Mouse (Mus musculus) neural tube, embryonic 11.5 days (tissue): ENCODE data around the gene Cadps. TPM values are rescaled to one million over a fixed set of nuclear protein-coding genes. Genes with fewer than 3 reads are reported as not detected.

ENCODE experiments used
- ATAC-seq: fragments of 200-750 bp; cut with Nextera tagmentation; 2 replicates; pipeline ENCODE4 v1.8.0; 2017; ENCODE audit warnings: moderate number of reproducible peaks, mild to moderate bottlenecking, moderate TSS enrichment, moderate library complexity; ENCODE audit not compliant: insufficient read depth, low FRiP score, low TSS enrichment
- DNase-seq: peaks from one replicate; pipeline ENCODE4 v3.0.0-alpha.2; 2015; ENCODE audit warnings: low spot score
- H3K27ac ChIP-seq: fragments of 300-500 bp; sonication (generic); 2 replicates; pipeline ENCODE4 v1.5.1; 2014; ENCODE audit warnings: low read depth, mild to moderate bottlenecking, low read length
- H3K27me3 ChIP-seq: fragments of 300-500 bp; sonication (generic); 2 replicates; pipeline ENCODE4 v1.6.1; 2014; ENCODE audit warnings: mild to moderate bottlenecking, low read length, mixed read lengths; ENCODE audit not compliant: control insufficient read depth, insufficient read depth
- H3K36me3 ChIP-seq: fragments of 300-500 bp; sonication (generic); 2 replicates; pipeline ENCODE4 v1.6.1; 2014; ENCODE audit warnings: mild to moderate bottlenecking, low read length, moderate library complexity, mixed read lengths; ENCODE audit not compliant: control insufficient read depth, insufficient read depth
- H3K4me1 ChIP-seq: fragments of 300-500 bp; sonication (generic); 2 replicates; pipeline ENCODE4 v1.6.1; 2014; ENCODE audit warnings: low read length, mixed read lengths; ENCODE audit not compliant: control insufficient read depth, insufficient read depth
- H3K4me2 ChIP-seq: fragments of 300-500 bp; sonication (generic); 2 replicates; pipeline ENCODE4 v1.6.1; 2014; ENCODE audit warnings: low read depth, mild to moderate bottlenecking, moderate library complexity
- H3K4me3 ChIP-seq: fragments of 300-500 bp; sonication (generic); 2 replicates; pipeline ENCODE4 v1.5.1; 2014; ENCODE audit warnings: low read depth, low read length
- H3K9ac ChIP-seq: fragments of 300-500 bp; sonication (generic); 2 replicates; pipeline ENCODE4 v1.6.1; 2014; ENCODE audit warnings: mild to moderate bottlenecking, low read length
- H3K9me3 ChIP-seq: fragments of 300-500 bp; sonication (generic); 2 replicates; pipeline ENCODE4 v1.6.1; 2016; ENCODE audit warnings: low read length; ENCODE audit not compliant: control insufficient read depth
- WGBS: fragments of 180-500 bp; shearing (Covaris S2); extraction: QIAGEN DNeasy Blood & Tissue Kit; methylation state at CpG from one replicate; pipeline ENCODE4 v1.1.7; 2014; 5-methylcytosine and 5-hydroxymethylcytosine counted together
- polyA plus RNA-seq: library from polyadenylated mRNA; unstranded; fragments of >200 nt; fragmentation: Nextera tagmentation; extraction: Ambion mirVana; gene quantifications from 2 replicates; pipeline ENCODE4 v1.2.1, GENCODE M21; 2014

Cadps gene
- polyA plus RNA-seq, 1 experiment from 2014 or later: 30.0 TPM

GRCm38 (mm10) chr14:12559574-12560232, 263.2 kb downstream of the Cadps start:
- Histone ChIP-seq H3K27me3 (no peaks in the 10 kb centered on the region), H3K4me1 (no peaks in the 10 kb centered on the region), H3K4me3 (no peak overlapping the region), H3K9ac (no peak overlapping the region), H3K27ac (no peak overlapping the region), H3K36me3 (no peaks in the 10 kb centered on the region), H3K9me3 (no peaks in the 10 kb centered on the region), H3K4me2 (no peak overlapping the region)
- ATAC-seq (peak; percentile 85), DNase-seq (no peak)
- 67% methylated on average over 3 of the region's 3 CpGs for WGBS

DNA sequence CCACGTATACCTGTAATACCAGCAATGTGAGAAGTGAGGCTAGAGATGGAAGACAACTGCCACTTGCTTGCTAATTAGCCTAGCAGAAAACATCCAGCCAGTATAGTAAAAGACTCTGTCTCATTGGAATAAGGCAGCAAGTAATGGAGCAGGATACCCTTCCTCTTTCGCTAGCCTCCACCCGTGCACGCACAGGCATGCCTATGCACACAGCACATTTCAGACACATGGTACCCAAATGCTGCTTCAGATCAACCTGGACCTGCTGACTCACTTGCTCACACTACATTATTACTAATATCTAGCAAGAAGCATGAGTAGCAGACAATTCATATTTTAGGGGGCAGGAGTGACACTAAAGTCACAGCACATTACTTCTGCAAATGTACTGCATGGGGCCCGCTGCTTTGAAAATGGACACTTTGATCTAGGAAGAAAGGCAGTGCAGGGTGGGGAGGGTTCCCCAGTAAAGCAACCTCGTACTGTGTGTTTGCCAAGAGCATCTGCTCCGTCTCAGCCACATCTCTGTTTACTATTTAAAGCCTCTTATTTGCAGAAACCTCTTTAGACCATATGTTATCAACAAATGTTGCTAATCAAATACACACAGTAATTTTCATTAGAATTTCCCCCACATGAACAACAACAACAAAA, 263.8 kb downstream of the Cadps start:
- Histone ChIP-seq H3K9me3 (no peaks in the 10 kb centered on the region), H3K27me3 (no peaks in the 10 kb centered on the region), H3K27ac (0 out of 2 replicates have a peak overlapping the region, but pooled peaks have one; percentile 21), H3K9ac (no peak overlapping the region), H3K36me3 (no peaks in the 10 kb centered on the region), H3K4me1 (no peaks in the 10 kb centered on the region), H3K4me2 (no peak overlapping the region), H3K4me3 (no peak overlapping the region)
- 75% methylated on average over 7 of the region's 7 CpGs for WGBS
- DNase-seq: no peak
- ATAC-seq: no peak

- Histone ChIP-seq H3K4me3 (no peak overlapping the region), H3K4me2 (no peak overlapping the region), H3K9ac (no peak overlapping the region), H3K36me3 (no peaks in the 10 kb centered on the region), H3K4me1 (no peaks in the 10 kb centered on the region), H3K9me3 (no peaks in the 10 kb centered on the region), H3K27ac (no peak overlapping the region), H3K27me3 (no peaks in the 10 kb centered on the region)
- 75% methylated on average over 2 of the region's 2 CpGs for WGBS
- no peak for ATAC-seq
- peak; percentile 6 for DNase-seq
Observed at GRCm38 (mm10) chr14:12554486-12554885, 268.4 kb downstream of the Cadps start.

DNA sequence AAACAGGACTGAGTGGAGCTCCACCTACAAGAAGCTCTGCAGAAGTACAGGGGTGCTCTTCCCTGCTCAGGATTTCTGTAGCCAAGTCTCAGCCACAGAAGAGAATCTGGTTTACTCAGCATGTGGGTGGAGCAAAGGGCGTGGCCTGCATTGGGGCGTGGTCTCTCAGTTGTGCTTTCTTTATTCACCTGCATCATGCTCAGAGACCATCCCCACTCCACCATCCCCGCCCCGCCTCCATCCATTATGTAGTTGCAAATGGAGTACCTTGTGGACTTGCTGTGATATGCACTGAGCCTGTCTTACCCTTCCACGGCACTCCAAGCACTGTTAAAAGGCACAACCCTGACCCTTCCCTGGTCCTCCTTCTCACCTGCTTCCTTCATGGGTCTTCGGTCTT, 271.5 kb downstream of the Cadps start:
- 41% methylated on average over 6 of the region's 6 CpGs for WGBS
- H3K27me3 ChIP-seq: no peaks in the 10 kb centered on the region
- H3K36me3 ChIP-seq: no peaks in the 10 kb centered on the region
- no peak overlapping the region for H3K4me2 ChIP-seq
- ATAC-seq (no peak), DNase-seq (peak; percentile 4)
- H3K27ac ChIP-seq: no peak overlapping the region
- H3K4me3 ChIP-seq: no peak overlapping the region
- H3K9ac ChIP-seq: no peak overlapping the region
- no peaks in the 10 kb centered on the region for H3K9me3 ChIP-seq
- H3K4me1 ChIP-seq: no peaks in the 10 kb centered on the region

DNA sequence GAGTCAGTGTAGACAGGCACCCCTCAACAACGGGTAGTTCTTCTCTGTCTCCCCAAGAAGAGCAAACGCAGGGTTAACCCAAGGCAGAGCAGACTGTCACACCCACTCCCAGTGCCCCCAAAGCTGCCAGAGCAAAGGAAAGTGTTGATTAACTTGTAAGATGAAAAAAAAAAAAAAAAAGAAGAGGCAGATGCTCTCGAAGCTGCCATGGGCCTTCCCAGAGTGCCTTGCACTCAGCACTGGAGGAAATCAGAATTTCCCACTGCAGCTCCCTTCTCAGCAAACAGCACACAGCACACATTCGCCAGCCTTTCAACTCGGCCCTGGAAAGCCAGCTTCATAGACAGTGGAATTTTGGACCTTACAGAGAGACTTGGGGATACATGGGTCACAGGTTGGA, 271.9 kb downstream of the Cadps start:
- H3K9ac ChIP-seq: no peak overlapping the region
- H3K36me3 ChIP-seq: no peaks in the 10 kb centered on the region
- whole genome bisulfite sequencing: 58% methylated on average over 5 of the region's 5 CpGs
- H3K9me3 ChIP-seq: no peaks in the 10 kb centered on the region
- H3K4me1 ChIP-seq: no peaks in the 10 kb centered on the region
- no peak overlapping the region for H3K4me3 ChIP-seq
- DNase-seq: peak; percentile 1
- no peak overlapping the region for H3K4me2 ChIP-seq
- ATAC-seq: no peak
- H3K27me3 ChIP-seq: no peaks in the 10 kb centered on the region
- no peak overlapping the region for H3K27ac ChIP-seq

DNA sequence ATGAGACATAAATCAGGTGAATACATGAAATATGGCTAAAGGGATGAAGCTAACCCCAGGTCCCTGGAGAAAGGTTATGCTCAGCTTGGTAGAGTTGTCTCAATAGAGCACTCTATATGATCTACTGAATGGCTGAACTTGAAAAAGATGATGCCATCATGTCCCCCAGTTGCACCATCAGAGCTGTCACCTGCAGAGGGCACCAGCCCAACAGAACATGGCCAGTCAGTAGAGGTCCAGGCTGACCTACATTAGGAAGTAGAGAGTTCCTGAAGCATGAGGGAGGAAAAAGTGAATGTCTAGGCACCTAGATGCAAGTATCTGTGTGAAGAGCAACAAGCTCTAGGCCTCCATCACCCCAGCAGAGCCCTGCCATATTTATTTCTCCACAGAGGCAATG, 273.6 kb downstream of the Cadps start:
- Histone ChIP-seq H3K27me3 (no peaks in the 10 kb centered on the region), H3K36me3 (no peaks in the 10 kb centered on the region), H3K27ac (no peak overlapping the region), H3K9me3 (no peaks in the 10 kb centered on the region), H3K4me3 (no peak overlapping the region), H3K9ac (no peak overlapping the region), H3K4me2 (no peak overlapping the region), H3K4me1 (no peaks in the 10 kb centered on the region)
- ATAC-seq: no peak
- peak; percentile 8 for DNase-seq

- H3K4me1 ChIP-seq: no peaks in the 10 kb centered on the region
- no peak overlapping the region for H3K9ac ChIP-seq
- no peak overlapping the region for H3K27ac ChIP-seq
- ATAC-seq (no peak; the same call in 1 of the 2 replicates), DNase-seq (no peak)
- no peaks in the 10 kb centered on the region for H3K27me3 ChIP-seq
- H3K4me2 ChIP-seq: no peak overlapping the region
- H3K4me3 ChIP-seq: no peak overlapping the region
- 93% methylated on average over 4 of the region's 4 CpGs for WGBS
- no peaks in the 10 kb centered on the region for H3K9me3 ChIP-seq
- H3K36me3 ChIP-seq: no peaks in the 10 kb centered on the region
Observed at GRCm38 (mm10) chr14:12547496-12547895, 275.4 kb downstream of the Cadps start.

GRCm38 (mm10) chr14:12541733-12542132, 281.1 kb downstream of the Cadps start:
- no peaks in the 10 kb centered on the region for H3K27me3 ChIP-seq
- H3K36me3 ChIP-seq: no peaks in the 10 kb centered on the region
- no peak overlapping the region for H3K4me2 ChIP-seq
- DNase-seq (no peak), ATAC-seq (no peak)
- no peak overlapping the region for H3K4me3 ChIP-seq
- no peak overlapping the region for H3K27ac ChIP-seq
- no peak overlapping the region for H3K9ac ChIP-seq
- no peaks in the 10 kb centered on the region for H3K4me1 ChIP-seq
- 41% methylated on average over 2 of the region's 2 CpGs for WGBS
- no peaks in the 10 kb centered on the region for H3K9me3 ChIP-seq

DNA sequence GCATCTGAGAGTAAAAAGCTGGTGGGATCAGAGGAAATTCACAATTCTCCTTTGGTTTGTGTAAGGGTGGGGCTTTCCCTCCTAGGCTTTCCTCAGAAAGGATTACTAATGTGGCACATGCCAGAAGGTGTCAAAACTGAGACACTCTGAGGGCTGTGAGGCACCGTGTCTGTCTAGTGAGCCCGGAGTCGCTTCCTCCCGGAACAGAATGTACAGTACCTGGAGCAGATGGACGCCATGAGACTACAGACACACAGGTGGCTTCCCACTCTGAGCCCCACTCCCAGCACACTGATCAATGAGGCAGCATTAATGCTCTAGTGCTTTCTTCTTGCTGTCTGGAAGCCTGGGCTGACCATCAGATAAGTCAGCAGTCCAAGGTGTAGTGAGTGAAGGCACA, 283.8 kb downstream of the Cadps start:
- H3K4me3 ChIP-seq: no peak overlapping the region
- DNase-seq (no peak), ATAC-seq (no peak)
- H3K9ac ChIP-seq: no peak overlapping the region
- no peaks in the 10 kb centered on the region for H3K4me1 ChIP-seq
- no peak overlapping the region for H3K4me2 ChIP-seq
- WGBS: 87% methylated on average over 5 of the region's 5 CpGs
- H3K27me3 ChIP-seq: no peaks in the 10 kb centered on the region
- no peak overlapping the region for H3K27ac ChIP-seq
- H3K9me3 ChIP-seq: no peaks in the 10 kb centered on the region
- no peaks in the 10 kb centered on the region for H3K36me3 ChIP-seq
